Comparison of ENCODE assay signal across 8 mouse cellular contexts in the genomic region with DNA sequence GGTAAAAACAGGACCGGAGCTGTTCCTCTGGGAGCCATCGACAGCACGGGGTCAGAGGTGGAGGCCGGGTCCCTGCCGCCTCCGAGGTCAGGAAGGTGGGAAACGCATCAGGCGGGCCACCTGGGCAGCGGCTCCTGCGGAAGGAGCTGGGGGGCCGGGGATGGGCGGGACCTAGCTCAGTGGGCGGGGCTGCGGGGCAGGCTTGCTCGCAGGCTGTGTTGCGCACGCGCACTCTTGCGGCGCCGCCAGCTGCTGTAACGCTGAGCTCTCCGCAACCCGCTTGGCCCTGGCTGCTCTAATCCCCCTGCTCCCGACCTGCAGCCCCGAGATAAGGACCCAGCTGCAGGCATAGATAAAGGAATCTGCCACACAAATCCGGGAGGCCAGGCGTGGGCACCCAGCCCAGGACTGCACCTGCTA. TPM values are rescaled to one million over a fixed set of nuclear protein-coding genes. Genes with fewer than 3 reads are reported as not detected.
DNase-seq lines count a peak whose midpoint lies in the region; ATAC-seq and TF ChIP-seq lines count a peak whose summit lies in the region.

No protein-coding gene starts in this region.

- peaks cover 41% of the 10 kb centered on the region for H3K4me1 ChIP-seq in forebrain, embryonic 13.5 days
- peaks cover 7% of the 10 kb centered on the region; the same call in 1 of the 2 replicates for H3K4me1 ChIP-seq in lung, embryonic 14.5 days (ENCODE audit: insufficient read depth)
- peaks cover 43% of the 10 kb centered on the region for H3K4me1 ChIP-seq in thymus, adult 2 months (replicated peaks; ENCODE audit: control insufficient read depth, insufficient read depth, low read length)

- H3K4me2 ChIP-seq in forebrain, embryonic 13.5 days: peak overlapping the region; percentile 73
- peak overlapping the region; percentile 81 for H3K4me2 ChIP-seq in lung, embryonic 14.5 days

- WGBS in forebrain, embryonic 13.5 days: 1% methylated on average over 16 of the region's 28 CpGs
- under 1% methylated on average over 26 of the region's 28 CpGs for WGBS in lung, embryonic 14.5 days
- under 1% methylated on average over 28 of the region's 28 CpGs for WGBS in thymus, adult 2 months

- intact Hi-C loops in heart, postnatal 14 days (cut with DNase I): no loop called here

- H3K4me3 ChIP-seq in forebrain, embryonic 13.5 days: peak overlapping the region; percentile 50
- H3K4me3 ChIP-seq in layer of hippocampus, adult 2 months: peak overlapping the region; percentile 53
- peak overlapping the region; percentile 45 for H3K4me3 ChIP-seq in lung, embryonic 14.5 days (ENCODE audit: low read depth, low read length)
- peak overlapping the region; percentile 49 for H3K4me3 ChIP-seq in thymus, adult 2 months (ENCODE audit: control insufficient read depth, insufficient read depth, low read length)

- peaks cover 6% of the 10 kb centered on the region for H3K36me3 ChIP-seq in forebrain, embryonic 13.5 days (ENCODE audit: poor library complexity, severe bottlenecking)
- peaks cover 8% of the 10 kb centered on the region; the same call in 1 of the 2 replicates for H3K36me3 ChIP-seq in lung, embryonic 14.5 days (ENCODE audit: insufficient read depth)
- no peaks in the 10 kb centered on the region for H3K36me3 ChIP-seq in thymus, adult 2 months (ENCODE audit: control insufficient read depth, insufficient read depth, low read length)

- TF ChIP-seq CTCF in layer of hippocampus, adult 2 months (conservative IDR thresholded peaks at IDR 0.05): no peak
- no peak for TF ChIP-seq CTCF in lung, embryonic 14.5 days (IDR thresholded peaks at IDR 0.05; ENCODE audit: low read depth)
- no peak for TF ChIP-seq CTCF in thymus, adult 2 months (IDR thresholded peaks at IDR 0.05; ENCODE audit: borderline replicate concordance, control insufficient read depth, extremely low read depth, insufficient read depth, low read length, poor library complexity)

- TF ChIP-seq POLR2A in thymus, adult 2 months (IDR thresholded peaks at IDR 0.05; ENCODE audit: control insufficient read depth, extremely low read depth, insufficient read depth, low read length, poor library complexity): peak; percentile 67

- H3K9me3 ChIP-seq in forebrain, embryonic 13.5 days (replicated peaks): no peaks in the 10 kb centered on the region
- no peaks in the 10 kb centered on the region for H3K9me3 ChIP-seq in lung, embryonic 14.5 days (ENCODE audit: low read depth, low read length)

- ATAC-seq in cerebellum, adult (ENCODE audit: insufficient number of reproducible peaks, low FRiP score, low TSS enrichment): peak; percentile 14; the same call in 1 of the 2 replicates
- ATAC-seq in forebrain, embryonic 13.5 days: peak; percentile 48
- peak; percentile 22 for ATAC-seq in lung, embryonic 14.5 days (ENCODE audit: insufficient read depth)

- peaks cover 36% of the 10 kb centered on the region for H3K27me3 ChIP-seq in forebrain, embryonic 13.5 days
- H3K27me3 ChIP-seq in lung, embryonic 14.5 days (ENCODE audit: insufficient read depth, low read length): peaks cover 8% of the 10 kb centered on the region
- no peaks in the 10 kb centered on the region for H3K27me3 ChIP-seq in thymus, adult 2 months (ENCODE audit: control insufficient read depth, insufficient read depth, low read length)

- H3K9ac ChIP-seq in forebrain, embryonic 13.5 days: peak overlapping the region; percentile 71
- H3K9ac ChIP-seq in lung, embryonic 14.5 days: peak overlapping the region; percentile 59

- H3K27ac ChIP-seq in forebrain, embryonic 13.5 days: peak overlapping the region; percentile 95
- H3K27ac ChIP-seq in layer of hippocampus, adult 2 months: peak overlapping the region; percentile 95
- H3K27ac ChIP-seq in lung, embryonic 14.5 days (ENCODE audit: low read depth): peak overlapping the region; percentile 79
- peak overlapping the region; percentile 69 for H3K27ac ChIP-seq in thymus, adult 2 months (ENCODE audit: control insufficient read depth, insufficient read depth, low read length)

- peak; percentile 86 for DNase-seq in ES-CJ7 (ENCODE audit: low read depth, low spot score)
- DNase-seq in heart, postnatal 14 days: peak; percentile 92 to 93
- DNase-seq in layer of hippocampus, adult 2 months (ENCODE audit: low spot score in 2 of 2): peak; percentile 78 to 87
- DNase-seq in lung, embryonic 14.5 days: peak; percentile 96
- peak; percentile 82 for DNase-seq in ovary, adult 18-20 months (ENCODE audit: low spot score)
- peak; percentile 92 for DNase-seq in thymus, adult 2 months

RNA-seq across cellular contexts. Expression of a gene that starts 2.6 kb away (rescaled TPM):
- 50.0 and 56.9 TPM in 2 replicates for polyA plus RNA-seq in forebrain, embryonic 13.5 days (2015; fragmentation: Nextera tagmentation; extraction: Ambion mirVana)
- 10 to 100 TPM; 19.6 to 21.6 TPM for total RNA-seq in heart, postnatal 14 days (2021)
- total RNA-seq in layer of hippocampus, adult 2 months (2021): 10 to 100 TPM; 73.9 to 74.4 TPM
- polyA plus RNA-seq in lung, embryonic 14.5 days (2014; fragmentation: Nextera tagmentation; extraction: Ambion mirVana): 40.5 and 42.3 TPM in 2 replicates
- 142 and 157 TPM in 2 replicates for polyA plus RNA-seq in thymus, adult 2 months (2012; rRNA removed)

RNA-seq across cellular contexts. Expression of a gene that starts 4.7 kb away (rescaled TPM):
- 1.7 TPM in 2 replicates for polyA plus RNA-seq in forebrain, embryonic 13.5 days (2015; fragmentation: Nextera tagmentation; extraction: Ambion mirVana)
- total RNA-seq in heart, postnatal 14 days (2021): 10 to 100 TPM; 19.7 to 20.0 TPM
- 1 to 10 TPM; 2.5 to 3.3 TPM for total RNA-seq in layer of hippocampus, adult 2 months (2021)
- polyA plus RNA-seq in lung, embryonic 14.5 days (2014; fragmentation: Nextera tagmentation; extraction: Ambion mirVana): 9.5 and 12.1 TPM in 2 replicates
- polyA plus RNA-seq in thymus, adult 2 months (2012; rRNA removed): 37.6 and 44.4 TPM in 2 replicates

RNA-seq across cellular contexts. Expression of a gene that starts 8.0 kb away (rescaled TPM):
- 1.2 and 1.3 TPM in 2 replicates for polyA plus RNA-seq in forebrain, embryonic 13.5 days (2015; fragmentation: Nextera tagmentation; extraction: Ambion mirVana)
- total RNA-seq in heart, postnatal 14 days (2021): under 1 TPM; 0.48 to 0.49 TPM
- 1 to 10 TPM in 1 of 2 experiments, under 1 TPM in 1; 0.79 to 1.9 TPM for total RNA-seq in layer of hippocampus, adult 2 months (2021)
- polyA plus RNA-seq in lung, embryonic 14.5 days (2014; fragmentation: Nextera tagmentation; extraction: Ambion mirVana): 1.2 and 1.4 TPM in 2 replicates
- 4.1 and 4.5 TPM in 2 replicates for polyA plus RNA-seq in thymus, adult 2 months (2012; rRNA removed)

RNA-seq across cellular contexts. Expression of a gene that starts 44.2 kb away (rescaled TPM):
- 14.0 and 16.7 TPM in 2 replicates for polyA plus RNA-seq in forebrain, embryonic 13.5 days (2015; fragmentation: Nextera tagmentation; extraction: Ambion mirVana)
- 1 to 10 TPM; 5.3 to 7.6 TPM for total RNA-seq in heart, postnatal 14 days (2021)
- 10 to 100 TPM; 10.2 to 12.5 TPM for total RNA-seq in layer of hippocampus, adult 2 months (2021)
- 18.5 and 19.6 TPM in 2 replicates for polyA plus RNA-seq in lung, embryonic 14.5 days (2014; fragmentation: Nextera tagmentation; extraction: Ambion mirVana)
- polyA plus RNA-seq in thymus, adult 2 months (2012; rRNA removed): 52.3 and 58.9 TPM in 2 replicates

RNA-seq across cellular contexts. Expression of a gene that starts 44.4 kb away (rescaled TPM):
- 433 and 459 TPM in 2 replicates for polyA plus RNA-seq in forebrain, embryonic 13.5 days (2015; fragmentation: Nextera tagmentation; extraction: Ambion mirVana)
- 100 to 1,000 TPM; 796 to 811 TPM for total RNA-seq in heart, postnatal 14 days (2021)
- 100 to 1,000 TPM; 196 to 229 TPM for total RNA-seq in layer of hippocampus, adult 2 months (2021)
- polyA plus RNA-seq in lung, embryonic 14.5 days (2014; fragmentation: Nextera tagmentation; extraction: Ambion mirVana): 449 and 463 TPM in 2 replicates
- polyA plus RNA-seq in thymus, adult 2 months (2012; rRNA removed): 601 and 855 TPM in 2 replicates

Comparison
In these comparisons a context has a peak if more than half of its experiments do, and no peak if none do; other contexts are left out.
1. Peak in every context shown above with its lines: DNase-seq, ATAC-seq, H3K4me3 ChIP-seq and H3K27ac ChIP-seq.